Mouse (Mus musculus) macrophage (primary cell): ENCODE results near the gene Cox17. TPM values are rescaled to one million over a fixed set of nuclear protein-coding genes. Genes with fewer than 3 reads are reported as not detected.

Source experiments
- H3K27ac ChIP-seq: fragments of 350-480 bp; formaldehyde crosslinking; 2 replicates; pipeline ENCODE4 v1.9.0; 2021
- H3K36me3 ChIP-seq: fragments of 350-480 bp; formaldehyde crosslinking; 2 replicates; pipeline ENCODE4 v1.9.0; 2021; ENCODE audit errors: inconsistent target
- H3K4me3 ChIP-seq: fragments of 350-480 bp; formaldehyde crosslinking; 2 replicates; pipeline ENCODE4 v1.9.0; 2021; ENCODE audit errors: inconsistent target
- H3K79me2 ChIP-seq: fragments of 350-480 bp; formaldehyde crosslinking; 2 replicates; pipeline ENCODE4 v1.9.0; 2021; ENCODE audit errors: inconsistent target
- WGBS: methylation state at CpG from one replicate; pipeline ENCODE4 v1.1.7; 2026; ENCODE audit warnings: inconsistent platforms; ENCODE audit not compliant: missing documents; 5-methylcytosine and 5-hydroxymethylcytosine counted together
- polyA plus RNA-seq: library from polyadenylated mRNA; stranded (reverse); fragments of 250-400 nt; gene quantifications from 3 replicates; pipeline ENCODE4 v1.2.4, GENCODE M21; 2018; ENCODE audit warnings: inconsistent platforms

Cox17 gene
- polyA plus RNA-seq, 1 experiment from 2014 or later: 147 TPM

GRCm38 (mm10) chr16:38358256-38358812 is 11.5 kb downstream of the Cox17 start:
- no peak overlapping the region for H3K4me3 ChIP-seq
- no peaks in the 10 kb centered on the region for H3K79me2 ChIP-seq
- H3K27ac ChIP-seq: no peak overlapping the region
- WGBS: 89% methylated on average over 6 of the region's 6 CpGs
- H3K36me3 ChIP-seq: no peaks in the 10 kb centered on the region; the same call in 1 of the 2 replicates

DNA sequence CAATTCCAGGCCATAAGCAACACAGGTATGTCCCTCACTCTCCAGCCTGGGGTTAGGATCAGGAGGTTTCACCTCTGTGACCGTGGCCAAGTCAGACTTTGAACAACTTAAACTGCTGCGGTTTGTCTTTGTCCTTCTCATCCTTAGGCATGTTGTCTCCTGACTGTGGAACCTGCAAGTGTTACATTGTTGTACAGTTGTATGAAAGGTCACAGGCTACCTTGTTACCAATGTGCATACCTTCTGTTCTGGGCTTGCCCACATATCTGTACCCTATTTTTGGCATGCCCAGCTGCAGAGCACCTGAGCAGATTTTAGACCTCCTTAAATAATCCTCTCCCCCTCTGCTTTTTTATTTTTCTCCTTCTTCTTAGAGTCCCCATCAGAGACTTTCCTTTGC is 12.4 kb downstream of the Cox17 start:
- WGBS: 96% methylated on average over 2 of the region's 2 CpGs
- no peaks in the 10 kb centered on the region; the same call in 1 of the 2 replicates for H3K36me3 ChIP-seq
- no peaks in the 10 kb centered on the region for H3K79me2 ChIP-seq
- no peak overlapping the region for H3K4me3 ChIP-seq
- no peak overlapping the region for H3K27ac ChIP-seq

DNA sequence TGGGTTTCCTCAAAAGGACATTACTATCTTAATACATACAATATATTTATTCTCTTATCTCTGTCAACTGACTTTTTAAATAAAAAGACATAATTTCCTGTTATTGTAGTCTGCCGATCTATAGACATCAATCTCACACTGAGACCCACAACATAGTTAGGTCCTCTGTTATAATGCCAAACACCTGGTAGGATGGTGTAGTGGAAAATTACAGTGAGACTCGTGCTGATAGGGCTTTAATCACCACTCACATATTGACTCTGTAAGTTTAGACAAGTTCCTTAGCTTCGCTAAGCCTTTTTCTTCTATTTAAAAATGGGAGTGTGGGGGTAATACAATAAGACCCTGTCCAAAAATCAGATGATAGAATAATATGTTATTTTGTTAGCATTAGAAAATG is 13.1 kb downstream of the Cox17 start:
- H3K27ac ChIP-seq: no peak overlapping the region
- no peaks in the 10 kb centered on the region; the same call in 1 of the 2 replicates for H3K36me3 ChIP-seq
- no peak overlapping the region for H3K4me3 ChIP-seq
- no peaks in the 10 kb centered on the region for H3K79me2 ChIP-seq
- 83% methylated on average over 3 of the region's 3 CpGs for WGBS

GRCm38 (mm10) chr16:38360317-38360716 is 13.5 kb downstream of the Cox17 start:
- Histone ChIP-seq H3K4me3 (no peak overlapping the region), H3K79me2 (no peaks in the 10 kb centered on the region), H3K27ac (no peak overlapping the region), H3K36me3 (no peaks in the 10 kb centered on the region; the same call in 1 of the 2 replicates)
- 92% methylated on average over 2 of the region's 2 CpGs for WGBS

DNA sequence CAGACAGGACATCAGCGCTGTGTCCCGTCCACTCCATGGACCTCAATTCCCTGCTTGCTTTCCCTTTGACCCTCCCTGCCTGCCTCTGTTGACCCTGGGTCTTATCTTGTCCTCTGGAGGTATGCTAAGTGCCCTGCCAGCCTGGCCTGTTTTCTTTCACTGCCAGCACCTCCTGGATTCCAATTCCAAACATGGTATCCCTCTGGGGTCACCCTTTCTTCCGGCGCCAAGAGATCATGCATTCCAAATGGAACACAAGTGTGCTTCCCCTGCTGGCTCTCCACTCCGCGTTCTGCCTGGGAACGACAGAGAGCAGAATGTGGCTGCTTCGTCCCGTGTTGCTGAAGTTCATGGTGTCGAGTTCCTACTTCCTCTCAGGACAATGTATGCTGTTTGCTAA is 15.1 kb downstream of the Cox17 start, which contains the start of gene Popdc2:
Popdc2 (plus strand) TSS at position 277 of the 400 bp plus-strand sequence.
- 80% methylated on average over 10 of the region's 10 CpGs for WGBS
- no peaks in the 10 kb centered on the region for H3K79me2 ChIP-seq
- no peak within 1 kb of the TSS for H3K27ac ChIP-seq

GRCm38 (mm10) chr16:38362493-38363255 is 15.9 kb downstream of the Cox17 start:
- Histone ChIP-seq H3K79me2 (no peaks in the 10 kb centered on the region), H3K27ac (no peak overlapping the region), H3K4me3 (no peak overlapping the region), H3K36me3 (no peaks in the 10 kb centered on the region)
- WGBS: 89% methylated on average over 20 of the region's 20 CpGs

More for the DNA sequence above, 15.1 kb downstream of the Cox17 start, which contains the start of gene Popdc2:
- H3K4me3 ChIP-seq: no peak within 1 kb of the TSS
- no peaks in the 10 kb centered on the region for H3K36me3 ChIP-seq

- Histone ChIP-seq H3K79me2 (no peaks in the 10 kb centered on the region), H3K36me3 (no peaks in the 10 kb centered on the region)
- 78% methylated on average over 3 of the region's 3 CpGs for WGBS
Measured at GRCm38 (mm10) chr16:38363256-38363595, 16.4 kb downstream of the Cox17 start.

DNA sequence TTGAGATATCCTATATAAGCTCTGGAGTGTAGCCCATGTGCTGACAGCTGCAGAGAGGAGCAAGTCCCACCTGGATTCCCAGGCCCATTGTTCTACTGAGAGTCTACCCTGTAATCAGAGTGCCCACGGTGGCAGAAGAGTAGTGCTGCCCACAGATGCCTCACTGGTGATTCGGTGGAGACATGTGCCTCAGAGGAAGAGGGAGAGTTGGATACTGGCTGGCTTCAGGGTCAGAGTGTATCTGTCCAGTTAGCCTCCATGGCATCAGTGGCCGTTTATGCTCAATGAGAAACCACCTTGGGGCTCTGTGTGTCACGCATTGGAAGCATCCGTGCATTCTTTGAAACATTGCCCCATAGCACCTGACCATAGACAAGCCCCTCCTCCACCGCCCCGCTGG is 16.9 kb downstream of the Cox17 start:
- no peak overlapping the region for H3K4me3 ChIP-seq
- no peaks in the 10 kb centered on the region for H3K36me3 ChIP-seq
- no peaks in the 10 kb centered on the region for H3K79me2 ChIP-seq
- no peak overlapping the region for H3K27ac ChIP-seq
- WGBS: 87% methylated on average over 6 of the region's 7 CpGs

More at GRCm38 (mm10) chr16:38363256-38363595, 16.4 kb downstream of the Cox17 start:
- no peak overlapping the region for H3K27ac ChIP-seq
- H3K4me3 ChIP-seq: no peak overlapping the region

- H3K27ac ChIP-seq: no peak overlapping the region
- no peaks in the 10 kb centered on the region for H3K36me3 ChIP-seq
- no peak overlapping the region for H3K4me3 ChIP-seq
- 90% methylated on average over 10 of the region's 10 CpGs for WGBS
- no peaks in the 10 kb centered on the region for H3K79me2 ChIP-seq
Measured at GRCm38 (mm10) chr16:38365390-38365789, 18.6 kb downstream of the Cox17 start.

- H3K27ac ChIP-seq: no peak overlapping the region
- H3K36me3 ChIP-seq: no peaks in the 10 kb centered on the region
- no peak overlapping the region for H3K4me3 ChIP-seq
- H3K79me2 ChIP-seq: no peaks in the 10 kb centered on the region
- 62% methylated on average over 4 of the region's 4 CpGs for WGBS
Measured at GRCm38 (mm10) chr16:38366231-38366630, 19.4 kb downstream of the Cox17 start.

DNA sequence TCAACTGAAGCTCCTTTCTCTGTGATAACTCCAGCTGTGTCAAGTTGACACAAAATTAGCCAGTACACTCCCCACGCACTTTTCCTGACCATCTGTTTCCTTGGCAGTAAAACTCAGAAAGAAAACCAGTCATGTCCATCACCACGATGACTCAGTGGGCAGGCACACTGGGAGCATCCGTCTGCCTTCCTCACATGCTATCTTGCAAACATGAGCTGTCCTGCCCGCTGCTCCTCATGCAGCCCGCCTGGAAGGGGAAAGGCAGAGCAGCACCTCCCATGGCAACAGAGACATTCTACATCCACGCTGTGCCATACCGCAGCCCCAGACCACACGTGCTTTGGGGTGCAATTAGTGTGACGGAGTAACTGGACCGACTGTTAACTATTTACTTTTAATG is 21.5 kb downstream of the Cox17 start:
- Histone ChIP-seq H3K27ac (no peak overlapping the region), H3K79me2 (no peaks in the 10 kb centered on the region), H3K4me3 (no peak overlapping the region), H3K36me3 (no peaks in the 10 kb centered on the region)
- WGBS: 46% methylated on average over 10 of the region's 10 CpGs

- no peak overlapping the region for H3K4me3 ChIP-seq
- WGBS: 98% methylated on average over 7 of the region's 7 CpGs
- H3K36me3 ChIP-seq: no peaks in the 10 kb centered on the region
- H3K79me2 ChIP-seq: no peaks in the 10 kb centered on the region
- H3K27ac ChIP-seq: no peak overlapping the region
Measured at GRCm38 (mm10) chr16:38369000-38369399, 22.2 kb downstream of the Cox17 start.

DNA sequence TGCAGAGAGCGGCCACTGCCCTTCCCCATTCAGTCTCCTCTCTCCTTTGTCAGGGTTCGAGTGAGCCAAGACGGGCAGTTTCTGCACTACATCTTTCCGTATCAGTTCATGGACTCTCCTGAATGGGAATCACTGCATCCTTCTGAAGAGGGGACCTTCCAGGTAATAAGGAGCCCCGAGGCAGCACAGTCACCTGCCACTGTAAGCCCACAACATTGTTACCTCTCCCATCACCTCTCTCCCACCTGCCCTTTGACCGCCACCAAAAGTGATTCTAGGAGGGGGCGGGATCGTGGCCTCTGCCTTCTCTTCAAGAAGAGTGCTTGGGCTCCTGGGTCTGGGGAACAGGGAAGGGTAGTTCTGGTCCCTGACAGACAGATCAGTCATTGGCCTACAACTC is 22.6 kb downstream of the Cox17 start:
- Histone ChIP-seq H3K79me2 (no peaks in the 10 kb centered on the region), H3K4me3 (no peak overlapping the region), H3K27ac (no peak overlapping the region), H3K36me3 (no peaks in the 10 kb centered on the region)
- WGBS: 92% methylated on average over 8 of the region's 8 CpGs

GRCm38 (mm10) chr16:38369992-38370484 is 23.2 kb downstream of the Cox17 start:
- Histone ChIP-seq H3K36me3 (no peaks in the 10 kb centered on the region), H3K27ac (no peak overlapping the region), H3K79me2 (no peaks in the 10 kb centered on the region), H3K4me3 (no peak overlapping the region)
- WGBS: 93% methylated on average over 4 of the region's 4 CpGs

DNA sequence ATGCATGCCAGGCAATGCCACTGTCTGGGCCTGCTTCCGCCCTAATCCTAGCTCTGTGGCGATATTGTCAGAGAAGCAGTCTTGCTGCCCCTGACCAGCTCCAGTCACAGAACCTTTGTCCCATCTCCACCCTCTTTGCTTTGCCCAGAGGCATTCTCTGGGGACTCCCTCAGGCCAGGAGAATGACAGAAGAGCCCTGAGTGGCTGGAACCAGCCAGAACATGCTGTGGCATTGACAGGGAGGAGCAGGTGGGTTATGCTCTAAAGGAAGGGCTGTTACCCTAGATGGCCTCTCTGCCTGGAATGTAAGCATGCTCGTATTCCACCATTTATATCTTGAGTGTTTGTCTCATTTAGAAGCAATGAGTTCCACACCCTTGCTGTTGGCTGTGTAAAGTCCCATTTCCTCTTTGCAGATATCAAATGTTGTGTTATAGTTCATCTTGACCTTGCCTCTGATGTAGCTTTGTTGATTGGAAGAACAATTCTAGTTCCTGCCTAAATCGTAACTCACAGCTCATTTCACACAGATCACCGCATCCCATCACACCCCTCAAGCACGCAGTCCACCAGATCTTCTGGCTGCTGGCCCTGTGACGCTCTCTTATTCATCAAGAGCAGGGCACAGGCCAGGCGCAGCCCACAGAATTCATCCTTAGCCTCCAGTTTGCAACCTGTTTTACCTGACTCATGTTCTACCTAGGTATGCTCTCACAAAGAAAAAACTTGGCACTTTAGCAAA is 24.0 kb downstream of the Cox17 start:
- Histone ChIP-seq H3K36me3 (no peaks in the 10 kb centered on the region), H3K4me3 (no peak overlapping the region), H3K79me2 (no peaks in the 10 kb centered on the region), H3K27ac (no peak overlapping the region)
- 92% methylated on average over 8 of the region's 8 CpGs for WGBS
